Mouse (Mus musculus): ENCODE results near the gene Rsph6a. TPM values are rescaled to one million over a fixed set of nuclear protein-coding genes. Genes with fewer than 3 reads are reported as not detected.

Gene Rsph6a
- polyA plus RNA-seq, 1 experiment from 2014 or later: not detected

DNA sequence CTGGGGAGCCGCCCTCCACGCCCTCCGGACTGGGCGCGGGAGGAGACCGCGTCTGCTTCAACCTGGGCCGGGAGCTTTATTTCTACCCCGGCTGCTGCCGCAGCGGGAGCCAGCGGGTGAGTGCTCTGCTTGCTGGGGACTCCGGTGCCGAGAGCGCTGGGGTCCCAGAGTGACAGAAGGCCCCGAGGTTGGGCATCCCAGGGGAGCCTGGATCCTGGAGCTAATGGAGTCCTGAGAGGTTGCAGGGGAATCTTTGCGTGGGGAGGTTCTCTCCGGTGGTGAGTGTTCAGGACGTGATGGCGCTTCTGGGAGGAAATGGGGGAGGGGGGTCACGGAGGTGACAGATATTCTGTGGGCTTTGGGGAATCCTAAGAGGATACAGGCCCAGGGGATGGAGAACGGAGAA is 22.1 kb downstream of the Rsph6a start:
- in situ Hi-C loops (cut with MboI; ENCODE audit: low pct_unique_long_range_greater_than_20kb): no loop called here
- POLR2A ChIA-PET: interaction anchor here (0.6 to 3.7 kb wide), 5 partner anchors 8 to 34 kb away, joined by 5 to 36 read pairs (median 9); partner anchors contain the start of gene Six5
- CTCF ChIA-PET: interaction anchor here (13.4 kb wide), 1 partner anchor 12 kb away, joined by 238 read pairs; the partner anchor contains the start of genes Dmpk and Six5
- DNase-seq (ENCODE audit: low read depth, low spot score) (no peak), ATAC-seq (peak; percentile 33)
- H3K27me3 ChIP-seq: no peaks in the 10 kb centered on the region
- TF ChIP-seq CTCF (IDR thresholded peaks at IDR 0.05): no peak

DNA sequence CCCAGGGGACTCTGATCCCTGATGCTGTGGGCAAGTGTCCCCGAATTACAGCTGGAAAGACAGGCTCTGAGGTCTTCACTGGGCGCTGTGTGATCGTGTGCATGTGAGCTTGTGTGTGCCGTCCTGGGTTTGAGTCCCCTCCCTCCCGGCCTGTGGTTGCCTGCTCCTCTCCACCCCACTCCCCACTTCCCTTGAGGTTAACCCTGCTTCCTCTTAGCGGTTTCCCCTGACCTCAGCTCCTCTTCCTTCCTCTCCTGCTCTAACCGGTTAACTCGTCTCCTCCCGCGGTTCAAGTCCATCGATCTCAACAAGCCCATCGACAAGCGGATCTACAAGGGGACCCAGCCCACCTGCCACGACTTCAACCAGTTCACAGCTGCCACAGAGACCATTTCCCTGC is 23.3 kb downstream of the Rsph6a start:
- TF ChIP-seq CTCF (IDR thresholded peaks at IDR 0.05): no peak
- no peaks in the 10 kb centered on the region for H3K27me3 ChIP-seq
- DNase-seq (ENCODE audit: low read depth, low spot score): no peak
- ChIA-PET POLR2A (interaction anchor here (3.7 kb wide), 1 partner anchor 16 kb away, joined by 36 read pairs; the partner anchor contains the start of gene Six5), CTCF (interaction anchor here (1.4 to 13.4 kb wide), 2 partner anchors 10 to 21 kb away, joined by 4 to 238 read pairs; partner anchors contain the start of genes Dmpk and Six5)
- in situ Hi-C loops (cut with MboI; ENCODE audit: low pct_unique_long_range_greater_than_20kb): no loop called here
- ATAC-seq: no peak

DNA sequence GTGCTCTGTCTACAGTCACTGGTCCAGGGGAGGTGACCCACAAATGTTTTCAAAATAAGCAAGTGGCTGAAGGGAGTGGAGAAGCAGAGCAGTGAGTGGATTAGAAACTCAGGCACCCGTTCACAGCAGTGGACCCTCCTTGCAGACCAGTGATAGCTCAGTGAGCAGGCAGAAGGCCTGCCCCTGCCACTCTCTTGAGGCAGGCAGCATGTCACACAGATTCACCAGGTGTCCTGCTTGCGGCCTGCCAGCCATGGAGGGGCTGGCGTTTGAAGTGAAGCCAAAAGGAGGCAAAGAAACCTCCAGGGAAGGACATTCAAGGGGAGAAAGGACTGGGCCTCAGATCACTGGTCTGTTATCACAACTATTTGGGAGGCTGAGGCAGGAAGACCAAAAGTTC is 24.2 kb downstream of the Rsph6a start:
- TF ChIP-seq CTCF (IDR thresholded peaks at IDR 0.05): no peak
- in situ Hi-C loops (cut with MboI; ENCODE audit: low pct_unique_long_range_greater_than_20kb): no loop called here
- DNase-seq (ENCODE audit: low read depth, low spot score): no peak
- no peak for ATAC-seq
- ChIA-PET CTCF (interaction anchor here (1.4 to 13.4 kb wide), 2 partner anchors 9 to 22 kb away, joined by 4 to 238 read pairs; partner anchors contain the start of genes Dmpk and Six5), POLR2A (no interaction called here)
- H3K27me3 ChIP-seq: no peaks in the 10 kb centered on the region

DNA sequence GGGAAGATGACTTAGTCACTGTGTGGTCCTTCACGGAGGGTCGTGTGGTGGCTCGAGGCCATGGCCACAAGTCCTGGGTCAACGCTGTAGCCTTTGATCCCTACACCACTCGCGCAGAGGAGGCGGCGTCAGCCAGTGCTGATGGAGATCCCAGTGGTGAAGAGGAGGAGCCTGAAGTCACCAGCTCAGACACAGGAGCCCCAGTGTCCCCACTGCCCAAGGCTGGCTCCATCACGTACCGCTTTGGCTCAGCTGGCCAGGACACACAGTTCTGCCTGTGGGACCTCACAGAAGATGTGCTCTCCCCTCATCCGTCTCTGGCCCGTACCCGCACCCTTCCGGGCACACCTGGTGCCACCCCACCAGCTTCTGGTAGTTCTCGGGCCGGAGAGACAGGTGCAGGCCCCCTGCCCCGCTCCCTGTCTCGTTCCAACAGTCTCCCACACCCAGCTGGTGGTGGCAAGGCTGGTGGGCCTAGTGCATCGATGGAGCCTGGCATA is 26.0 kb downstream of the Rsph6a start:
- in situ Hi-C loops (cut with MboI; ENCODE audit: low pct_unique_long_range_greater_than_20kb): no loop called here
- no peak for ATAC-seq
- CTCF ChIA-PET: interaction anchor here (13.4 to 17.1 kb wide), 2 partner anchors 6 to 8 kb away, joined by 238 read pairs; partner anchors contain the start of genes Dmpk, Dmwd and Six5
- H3K27me3 ChIP-seq: no peaks in the 10 kb centered on the region
- POLR2A ChIA-PET: interaction anchor here (1.4 to 7.5 kb wide), 2 partner anchors 13 to 57 kb away, joined by 3 to 48 read pairs; partner anchors contain the start of genes Foxa3 and Six5
- no peak for TF ChIP-seq CTCF (IDR thresholded peaks at IDR 0.05)
- DNase-seq (ENCODE audit: low read depth, low spot score): no peak

DNA sequence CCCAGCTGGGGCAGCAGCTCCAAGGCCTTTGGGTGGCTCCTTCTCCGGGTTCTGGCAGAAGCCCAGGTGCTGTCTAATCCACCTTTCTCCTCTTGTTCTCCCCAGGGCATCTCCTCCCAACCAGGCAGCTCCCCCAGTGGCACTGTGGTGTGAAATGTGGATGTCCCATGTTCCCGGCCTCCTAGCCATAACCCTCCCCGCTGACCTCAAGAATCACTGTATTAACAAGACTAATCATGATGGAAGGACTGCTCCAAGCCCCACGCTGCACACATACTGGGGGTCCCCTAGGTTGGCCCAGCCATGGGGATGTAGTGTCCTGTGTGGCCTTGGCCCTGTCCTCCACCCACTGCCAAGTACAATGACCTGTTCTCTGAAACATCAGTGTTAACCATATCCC is 27.7 kb downstream of the Rsph6a start:
- POLR2A ChIA-PET: interaction anchor here (7.5 kb wide), 1 partner anchor 12 kb away, joined by 48 read pairs; the partner anchor contains the start of gene Six5
- in situ Hi-C loops (cut with MboI; ENCODE audit: low pct_unique_long_range_greater_than_20kb): no loop called here
- no peaks in the 10 kb centered on the region for H3K27me3 ChIP-seq
- no peak for TF ChIP-seq CTCF (IDR thresholded peaks at IDR 0.05)
- CTCF ChIA-PET: interaction anchor here (3.4 to 17.1 kb wide), 2 partner anchors 7 to 11 kb away, joined by 25 to 238 read pairs; partner anchors contain the start of gene Dmwd
- DNase-seq (ENCODE audit: low read depth, low spot score) (no peak), ATAC-seq (no peak)

DNA sequence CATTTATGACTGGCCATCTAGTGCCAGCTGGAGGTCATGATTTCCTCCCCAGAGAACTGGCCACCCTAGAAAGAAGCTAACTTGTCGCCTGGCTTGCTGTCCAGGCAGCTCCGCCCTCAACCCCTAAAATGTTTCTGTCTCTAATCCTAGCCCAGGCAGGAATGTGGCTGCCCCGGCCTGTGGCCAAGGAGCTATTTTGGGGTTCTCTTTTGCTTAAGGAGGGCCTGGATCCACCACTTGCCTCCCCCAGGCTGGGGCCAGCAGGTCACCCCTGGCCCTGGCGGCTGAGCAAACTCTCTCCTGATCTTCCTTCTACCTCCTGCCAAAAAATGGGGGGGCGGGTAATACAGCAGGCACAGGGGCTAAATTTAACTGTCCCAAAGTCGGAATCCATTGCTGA is 28.6 kb downstream of the Rsph6a start:
- in situ Hi-C loops (cut with MboI; ENCODE audit: low pct_unique_long_range_greater_than_20kb): no loop called here
- no peak for DNase-seq (ENCODE audit: low read depth, low spot score)
- POLR2A ChIA-PET: interaction anchor here (0.9 to 7.5 kb wide), 2 partner anchors 8 to 11 kb away, joined by 4 to 48 read pairs; partner anchors contain the start of genes Dmwd and Six5
- no peak for TF ChIP-seq CTCF (IDR thresholded peaks at IDR 0.05)
- H3K27me3 ChIP-seq: no peaks in the 10 kb centered on the region
- peak; percentile 41 for ATAC-seq
- CTCF ChIA-PET: interaction anchor here (1.0 to 17.1 kb wide), 3 partner anchors 8 to 31 kb away, joined by 3 to 238 read pairs (median 25); partner anchors contain the start of gene Dmwd

DNA sequence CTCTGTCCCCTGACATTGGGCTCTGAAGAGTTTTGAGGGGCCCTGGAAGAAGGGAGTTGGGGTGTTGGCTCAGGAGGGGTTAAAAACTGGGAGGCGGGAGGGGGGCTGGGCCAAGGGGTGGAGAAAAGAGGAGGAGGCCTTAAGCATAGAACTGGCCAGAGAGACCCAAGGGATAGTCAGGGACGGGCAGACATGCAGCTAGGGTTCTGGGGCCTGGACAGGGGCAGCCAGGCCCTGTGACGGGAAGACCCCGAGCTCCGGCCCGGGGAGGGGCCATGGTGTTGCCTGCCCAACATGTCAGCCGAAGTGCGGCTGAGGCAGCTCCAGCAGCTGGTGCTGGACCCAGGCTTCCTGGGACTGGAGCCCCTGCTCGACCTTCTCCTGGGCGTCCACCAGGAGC is 29.2 kb downstream of the Rsph6a start, which contains the start of gene Dmpk:
TSS of gene Dmpk (plus strand) at position 149 of the 400 bp plus-strand sequence.
- ChIA-PET POLR2A (interaction anchor here (0.8 to 7.5 kb wide), 4 partner anchors 8 to 37 kb away, joined by 3 to 48 read pairs (median 4); partner anchors contain the start of genes Dmwd and Six5), CTCF (interaction anchor here (1.0 to 17.1 kb wide), 3 partner anchors 9 to 31 kb away, joined by 3 to 238 read pairs (median 25); partner anchors contain the start of gene Dmwd)
- ATAC-seq: peak; percentile 28
- no peak for TF ChIP-seq CTCF (IDR thresholded peaks at IDR 0.05)
- no peaks in the 10 kb centered on the region for H3K27me3 ChIP-seq
- in situ Hi-C loops (cut with MboI; ENCODE audit: low pct_unique_long_range_greater_than_20kb): no loop called here
- no peak for DNase-seq (ENCODE audit: low read depth, low spot score)

DNA sequence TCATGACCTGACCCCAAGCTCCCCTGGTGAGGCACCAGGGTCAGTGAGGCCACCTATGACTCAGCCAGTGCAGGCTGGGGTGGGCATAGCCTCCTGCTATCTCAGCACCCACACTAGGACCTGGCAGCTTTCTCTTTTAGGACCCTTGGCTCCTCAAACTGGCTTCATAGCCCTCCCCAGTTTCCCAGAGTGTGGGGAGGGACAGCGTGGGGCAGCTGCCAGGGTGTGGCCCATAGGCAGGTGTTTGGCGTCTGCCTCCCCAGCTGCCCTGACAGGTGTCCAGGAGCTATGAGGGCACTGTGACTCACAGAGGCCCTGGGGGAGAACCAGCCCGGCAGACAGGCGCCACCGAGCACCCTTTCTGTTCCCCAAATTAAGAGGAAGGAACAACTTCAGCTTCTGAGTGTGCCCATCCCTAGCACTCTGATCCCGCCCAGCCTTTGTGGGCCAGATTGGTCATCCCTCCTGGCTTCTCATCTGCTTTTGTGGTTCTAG is 29.8 kb downstream of the Rsph6a start:
- no peaks in the 10 kb centered on the region for H3K27me3 ChIP-seq
- in situ Hi-C loops (cut with MboI; ENCODE audit: low pct_unique_long_range_greater_than_20kb): no loop called here
- ChIA-PET CTCF (interaction anchor here (3.4 to 17.1 kb wide), 2 partner anchors 9 to 10 kb away, joined by 25 to 238 read pairs; partner anchors contain the start of gene Dmwd), POLR2A (interaction anchor here (0.8 to 7.5 kb wide), 5 partner anchors 8 to 36 kb away, joined by 3 to 48 read pairs (median 4); partner anchors contain the start of genes Dmwd and Six5)
- peak; percentile 3 for ATAC-seq
- DNase-seq (ENCODE audit: low read depth, low spot score): no peak
- no peak for TF ChIP-seq CTCF (IDR thresholded peaks at IDR 0.05)

DNA sequence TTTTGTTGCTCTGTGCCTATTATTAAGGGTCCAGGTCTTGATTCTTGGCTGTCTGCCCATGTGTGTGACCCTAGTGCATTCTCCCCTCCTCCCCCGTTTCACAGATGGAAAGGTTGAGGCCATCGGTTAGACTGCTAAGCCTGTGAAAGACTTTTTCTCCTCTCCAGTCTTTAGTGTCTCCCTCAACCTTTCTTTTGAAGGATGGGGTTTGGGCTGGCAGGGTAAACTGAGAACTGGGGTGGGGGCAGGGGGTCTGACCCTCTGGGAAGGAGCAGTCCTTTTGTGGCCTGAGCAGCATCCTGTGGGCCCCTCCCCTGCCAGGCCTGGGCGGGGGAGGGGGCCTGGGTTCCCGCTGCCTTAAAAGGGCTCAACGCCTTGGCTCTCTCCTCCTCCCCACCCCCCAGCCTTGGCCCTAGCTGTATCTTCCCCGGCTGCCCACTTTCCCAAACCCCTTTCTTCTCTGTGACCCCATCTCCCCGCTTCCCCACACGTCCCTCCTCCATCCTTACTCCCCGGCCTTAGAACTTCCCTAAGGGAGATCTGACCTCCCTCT is 30.5 kb downstream of the Rsph6a start:
- in situ Hi-C loops (cut with MboI; ENCODE audit: low pct_unique_long_range_greater_than_20kb): no loop called here
- POLR2A ChIA-PET: interaction anchor here (0.8 to 7.5 kb wide), 2 partner anchors 9 kb away, joined by 5 to 48 read pairs; partner anchors contain the start of genes Dmwd and Six5
- TF ChIP-seq CTCF (IDR thresholded peaks at IDR 0.05): no peak
- no peak for DNase-seq (ENCODE audit: low read depth, low spot score)
- CTCF ChIA-PET: interaction anchor here (3.4 to 17.1 kb wide), 2 partner anchors 8 to 10 kb away, joined by 25 to 238 read pairs; partner anchors contain the start of gene Dmwd
- ATAC-seq: no peak
- H3K27me3 ChIP-seq: no peaks in the 10 kb centered on the region

DNA sequence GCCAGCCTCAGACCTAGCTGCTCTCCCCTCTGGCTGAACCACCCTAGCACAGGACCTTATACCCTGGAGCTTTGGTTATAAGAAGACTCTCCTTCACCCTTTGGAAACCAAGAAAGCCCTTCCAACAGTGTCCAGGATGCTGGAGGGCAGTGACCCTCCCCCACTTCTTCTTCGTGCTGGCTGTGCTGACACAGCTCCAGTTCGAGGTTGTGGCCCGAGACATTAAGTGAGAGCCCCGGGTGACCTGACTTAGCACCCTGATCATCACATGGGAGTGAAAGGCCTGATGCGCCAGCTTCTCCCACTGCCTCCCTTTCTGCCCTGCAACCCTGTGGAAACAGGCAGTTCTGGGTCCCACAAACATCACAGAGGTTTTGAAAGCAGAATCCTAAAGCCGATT is 31.0 kb downstream of the Rsph6a start:
- in situ Hi-C loops (cut with MboI; ENCODE audit: low pct_unique_long_range_greater_than_20kb): no loop called here
- ATAC-seq (no peak), DNase-seq (ENCODE audit: low read depth, low spot score) (no peak)
- CTCF ChIA-PET: interaction anchor here (17.1 kb wide), 1 partner anchor 11 kb away, joined by 238 read pairs; the partner anchor contains the start of gene Dmwd
- TF ChIP-seq CTCF (IDR thresholded peaks at IDR 0.05): no peak
- no peaks in the 10 kb centered on the region for H3K27me3 ChIP-seq
- POLR2A ChIA-PET: interaction anchor here (7.5 kb wide), 1 partner anchor 8 kb away, joined by 48 read pairs; the partner anchor contains the start of gene Six5
